ENCODE assay signal across 8 mouse cellular contexts in genomic region chr11:119053257-119053670, GRCm38 (mm10). TPM values are rescaled to one million over a fixed set of nuclear protein-coding genes. Genes with fewer than 3 reads are reported as not detected.
A peak's percentile ranks its signal among the peaks of the same experiment; 100 is the strongest.
DNase-seq lines count a peak whose midpoint lies in the region; ATAC-seq lines count a peak whose summit lies in the region.

No protein-coding gene starts in this region.

- H3K9ac ChIP-seq in midbrain, embryonic 11.5 days (ENCODE audit: low read length), result peak overlapping the region; percentile 49

- WGBS in limb, embryonic 10.5 days, result 2% methylated on average over 41 of the region's 42 CpGs
- WGBS in midbrain, embryonic 11.5 days, result 0% methylated on average over 41 of the region's 42 CpGs

- H3K9me3 ChIP-seq in limb, embryonic 10.5 days (replicated peaks), result no peaks in the 10 kb centered on the region
- no peaks in the 10 kb centered on the region for H3K9me3 ChIP-seq in midbrain, embryonic 11.5 days (ENCODE audit: control insufficient read depth, low read length)

- peak overlapping the region; percentile 93 for H3K27ac ChIP-seq in limb, embryonic 10.5 days
- H3K27ac ChIP-seq in midbrain, embryonic 11.5 days (ENCODE audit: low read depth, low read length), result no peak overlapping the region; the same call in 1 of the 2 replicates

- H3K4me2 ChIP-seq in midbrain, embryonic 11.5 days, result peak overlapping the region; percentile 57

- H3K4me1 ChIP-seq in limb, embryonic 10.5 days, result peaks cover 71% of the 10 kb centered on the region
- peaks cover 37% of the 10 kb centered on the region for H3K4me1 ChIP-seq in midbrain, embryonic 11.5 days (ENCODE audit: control insufficient read depth, insufficient read depth, low read length)

- H3K27me3 ChIP-seq in limb, embryonic 10.5 days (ENCODE audit: low read depth, poor library complexity, severe bottlenecking), result peaks cover 94% of the 10 kb centered on the region
- peaks cover 91% of the 10 kb centered on the region for H3K27me3 ChIP-seq in midbrain, embryonic 11.5 days (ENCODE audit: control insufficient read depth, insufficient read depth, low read length)

- DNase-seq in adrenal gland, adult (ENCODE audit: inconsistent age in 2 of 2, low spot score in 1 of 2), result peak; percentile 74 to 87
- DNase-seq in adrenal gland, postnatal 4 days (ENCODE audit: low spot score in 2 of 2), result no peak
- DNase-seq in c-Kit-positive CD71-negative TER-119-negative erythroid progenitor cells, embryonic 14.5 days (ENCODE audit: low read depth), result peak; percentile 52
- DNase-seq in frontal cortex, postnatal 10 days (ENCODE audit: low spot score in 2 of 2), result peak; percentile 88 to 89
- DNase-seq in induced T-regulatory cell, adult 2 months (ENCODE audit: low read depth), result peak; percentile 93
- peak; percentile 91 for DNase-seq in limb, embryonic 10.5 days (ENCODE audit: low spot score)
- peak; percentile 98 for DNase-seq in midbrain, embryonic 11.5 days (ENCODE audit: low spot score, missing footprints)
- peak; percentile 71 to 73 for DNase-seq in spleen, adult 18-20 months

- no peaks in the 10 kb centered on the region for H3K36me3 ChIP-seq in limb, embryonic 10.5 days
- no peaks in the 10 kb centered on the region for H3K36me3 ChIP-seq in midbrain, embryonic 11.5 days (ENCODE audit: control insufficient read depth, insufficient read depth, low read length)

- peak overlapping the region; percentile 55 for H3K4me3 ChIP-seq in limb, embryonic 10.5 days
- peak overlapping the region; percentile 29 for H3K4me3 ChIP-seq in midbrain, embryonic 11.5 days (ENCODE audit: low read depth, low read length)

- peak; percentile 89 for ATAC-seq in midbrain, embryonic 11.5 days (ENCODE audit: low FRiP score)

RNA-seq across cellular contexts. Expression of gene Cbx8, which starts 12.5 kb away (rescaled TPM):
- total RNA-seq in adrenal gland, postnatal 4 days (2021), result 10 to 100 TPM; 10.8 to 15.5 TPM
- 12.2 and 15.1 TPM in 2 replicates for polyA plus RNA-seq in limb, embryonic 10.5 days (2016; fragmentation: Nextera tagmentation; extraction: Ambion mirVana)
- 11.3 and 11.9 TPM in 2 replicates for polyA plus RNA-seq in midbrain, embryonic 11.5 days (2014; fragmentation: Nextera tagmentation; extraction: Ambion mirVana)

RNA-seq across cellular contexts. Expression of gene Cbx2, which starts 30.5 kb away (rescaled TPM):
- 10 to 100 TPM in 1 of 2 experiments, 1 to 10 TPM in 1; 9.5 to 10.1 TPM for total RNA-seq in adrenal gland, postnatal 4 days (2021)
- 151 and 170 TPM in 2 replicates for polyA plus RNA-seq in limb, embryonic 10.5 days (2016; fragmentation: Nextera tagmentation; extraction: Ambion mirVana)
- 66.7 and 70.5 TPM in 2 replicates for polyA plus RNA-seq in midbrain, embryonic 11.5 days (2014; fragmentation: Nextera tagmentation; extraction: Ambion mirVana)

RNA-seq across cellular contexts. Expression of gene Cbx4, which starts 32.8 kb away (rescaled TPM):
- total RNA-seq in adrenal gland, postnatal 4 days (2021), result 10 to 100 TPM; 69.7 to 76.8 TPM
- polyA plus RNA-seq in limb, embryonic 10.5 days (2016; fragmentation: Nextera tagmentation; extraction: Ambion mirVana), result 4.3 and 7.1 TPM in 2 replicates
- 6.3 and 7.0 TPM in 2 replicates for polyA plus RNA-seq in midbrain, embryonic 11.5 days (2014; fragmentation: Nextera tagmentation; extraction: Ambion mirVana)

Comparison
In these comparisons a context has a peak if more than half of its experiments do, and no peak if none do; other contexts are left out.
1. DNase-seq: peak in adrenal gland, adult (2 of 2), c-Kit-positive CD71-negative TER-119-negative erythroid progenitor cells, embryonic 14.5 days (single experiment), frontal cortex, postnatal 10 days (2 of 2), induced T-regulatory cell, adult 2 months (single experiment), limb, embryonic 10.5 days (single experiment), midbrain, embryonic 11.5 days (single experiment) and spleen, adult 18-20 months (2 of 2); none in adrenal gland, postnatal 4 days (0 of 2).